Mouse (Mus musculus) kidney, adult 2 months (tissue): ENCODE measurements around the gene Inpp5e. TPM values are rescaled to one million over a fixed set of nuclear protein-coding genes. Genes with fewer than 3 reads are reported as not detected.
A peak's percentile ranks its signal among the peaks of the same experiment; 100 is the strongest.

Experiments used
- DNase-seq: peaks from one replicate; pipeline ENCODE4 v3.0.0; 2021
- H3K27ac ChIP-seq: fragments of 200-500 bp; 2 replicates; pipeline ENCODE4 v1.5.1; 2012; ENCODE audit warnings: low read depth, low read length, control low read depth, inconsistent platforms; ENCODE audit not compliant: insufficient read depth
- H3K27me3 ChIP-seq: fragments of 200-500 bp; replicated peaks from 2 replicates; pipeline ENCODE4 v1.6.1; 2012; ENCODE audit warnings: mild to moderate bottlenecking, moderate library complexity, low read length, inconsistent platforms; ENCODE audit not compliant: control insufficient read depth, insufficient read depth
- H3K36me3 ChIP-seq: fragments of 200-500 bp; 2 replicates; pipeline ENCODE4 v1.6.1; 2012; ENCODE audit warnings: mild to moderate bottlenecking, moderate library complexity, low read length, inconsistent platforms; ENCODE audit not compliant: control insufficient read depth, insufficient read depth
- H3K4me1 ChIP-seq: fragments of 200-500 bp; 2 replicates; pipeline ENCODE4 v1.6.1; 2011; ENCODE audit warnings: low read length; ENCODE audit not compliant: control insufficient read depth, insufficient read depth
- H3K4me3 ChIP-seq: fragments of 200-500 bp; 2 replicates; pipeline ENCODE4 v1.5.1; 2011; ENCODE audit warnings: mild to moderate bottlenecking, low read depth, low read length, control low read depth; ENCODE audit not compliant: insufficient read depth
- CTCF ChIP-seq: fragments of 200-500 bp; conservative IDR thresholded peaks from 2 replicates; pipeline ENCODE4 v1.5.1; 2011; ENCODE audit warnings: low read depth, mild to moderate bottlenecking, control low read depth, low read length, moderate library complexity, mixed read lengths; ENCODE audit not compliant: insufficient read depth, insufficient read length
- POLR2A ChIP-seq: fragments of 200-500 bp; IDR thresholded peaks from one replicate; pipeline ENCODE4 v1.6.1; 2011; ENCODE audit warnings: low read depth, low read length, control low read depth
- whole genome bisulfite sequencing: fragments of 180-500 bp; shearing (Covaris S2); methylation state at CpG from one replicate; pipeline ENCODE4 v1.1.7; 2018; 5-methylcytosine and 5-hydroxymethylcytosine counted together
- polyA plus RNA-seq: library from polyadenylated mRNA; depleted of rRNA; stranded (reverse); fragments of >200 nt; gene quantifications from 2 replicates; pipeline ENCODE4 v1.2.3, GENCODE M21; 2012; rRNA removed

Inpp5e gene
- polyA plus RNA-seq, 1 experiment = 28.2 TPM

DNA sequence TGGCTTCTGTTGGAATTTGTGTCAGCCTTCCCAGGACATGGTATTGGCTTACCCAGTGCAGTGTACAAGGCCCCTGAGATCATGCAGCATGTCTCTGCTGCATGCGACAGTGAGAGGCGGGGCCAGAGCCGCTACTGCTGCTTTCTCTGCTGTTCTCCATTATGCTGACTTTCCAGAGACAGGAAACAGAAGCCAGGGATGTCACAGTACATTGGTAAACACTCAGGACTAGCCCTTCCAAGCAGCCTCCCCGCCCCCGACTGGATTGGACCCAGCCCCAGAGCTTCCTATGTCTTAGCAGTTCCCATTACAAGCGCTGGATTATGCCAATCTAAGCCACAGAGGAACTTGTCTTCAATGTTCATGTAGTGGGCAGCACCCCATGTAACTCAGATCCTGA, 60.8 kb downstream of the Inpp5e start:
- no peak for TF ChIP-seq POLR2A
- no peak for TF ChIP-seq CTCF
- H3K27ac ChIP-seq = peak overlapping the region; percentile 39; the same call in 1 of the 2 replicates
- H3K4me3 ChIP-seq = no peak overlapping the region
- no peaks in the 10 kb centered on the region for H3K27me3 ChIP-seq
- H3K4me1 ChIP-seq = peaks cover 12% of the 10 kb centered on the region; the same call in 1 of the 2 replicates
- WGBS = 52% methylated on average over 6 of the region's 6 CpGs
- no peaks in the 10 kb centered on the region for H3K36me3 ChIP-seq
- DNase-seq = peak; percentile 63

Other genes with a start within 250 kb of the Inpp5e start
- not detected in 2 replicates for gene Lhx3, start 200.9 kb downstream of the Inpp5e start, polyA plus RNA-seq
- 15.3 and 16.5 TPM in 2 replicates for gene Qsox2, start 171.7 kb downstream of the Inpp5e start, polyA plus RNA-seq
- 0.02 and 0.12 TPM in 2 replicates for gene Ccdc187, start 114.6 kb downstream of the Inpp5e start, polyA plus RNA-seq
- gene Gpsm1, start 93.7 kb downstream of the Inpp5e start, polyA plus RNA-seq = 9.3 and 13.1 TPM in 2 replicates
- gene Dnlz, start 57.1 kb downstream of the Inpp5e start, polyA plus RNA-seq = 26.9 and 28.8 TPM in 2 replicates
- gene Card9, start 48.3 kb downstream of the Inpp5e start, polyA plus RNA-seq = 2.1 and 2.5 TPM in 2 replicates
- gene Snapc4, start 28.6 kb downstream of the Inpp5e start, polyA plus RNA-seq = 21.9 and 25.2 TPM in 2 replicates
- gene Entr1, start 19.9 kb downstream of the Inpp5e start, polyA plus RNA-seq = 102 and 110 TPM in 2 replicates
- 50.6 and 54.0 TPM in 2 replicates for gene Pmpca, start 19.9 kb downstream of the Inpp5e start, polyA plus RNA-seq
- gene Sec16a, start 36.0 kb upstream of the Inpp5e start, polyA plus RNA-seq = 71.1 and 87.5 TPM in 2 replicates
- 16.1 and 17.7 TPM in 2 replicates for gene Notch1, start 107.5 kb upstream of the Inpp5e start, polyA plus RNA-seq
- gene Egfl7, start 170.8 kb upstream of the Inpp5e start, polyA plus RNA-seq = 297 and 304 TPM in 2 replicates
- not detected in 2 replicates for gene Gm20532, start 177.4 kb upstream of the Inpp5e start, polyA plus RNA-seq
- gene Agpat2, start 195.2 kb upstream of the Inpp5e start, polyA plus RNA-seq = 165 and 192 TPM in 2 replicates
- 12.2 and 14.5 TPM in 2 replicates for gene Fam69b, start 219.3 kb upstream of the Inpp5e start, polyA plus RNA-seq